Mouse (Mus musculus) forebrain, postnatal 0 days (tissue): ENCODE measurements around the gene Rnf181. TPM values are rescaled to one million over a fixed set of nuclear protein-coding genes. Genes with fewer than 3 reads are reported as not detected.

Experiments used
- ATAC-seq: fragments of 200-750 bp; cut with Nextera tagmentation; 2 replicates; pipeline ENCODE4 v1.8.0; 2017; ENCODE audit warnings: mild to moderate bottlenecking, moderate library complexity
- DNase-seq: peaks from one replicate; pipeline ENCODE4 v3.0.0-alpha.2; 2015
- H3K27ac ChIP-seq: fragments of 300-500 bp; sonication (generic); 2 replicates; pipeline ENCODE4 v1.5.1; 2014; ENCODE audit warnings: low read depth, mild to moderate bottlenecking, antibody characterized with exemption, low read length, moderate library complexity, mixed read lengths
- H3K27me3 ChIP-seq: fragments of 300-500 bp; sonication (generic); 2 replicates; pipeline ENCODE4 v1.6.1; 2014; ENCODE audit warnings: mild to moderate bottlenecking, low read length, mixed read lengths; ENCODE audit not compliant: insufficient read depth
- H3K36me3 ChIP-seq: fragments of 300-500 bp; sonication (generic); 2 replicates; pipeline ENCODE4 v1.6.1; 2014; ENCODE audit warnings: mild to moderate bottlenecking, moderate library complexity; ENCODE audit not compliant: insufficient read depth
- H3K4me1 ChIP-seq: fragments of 300-500 bp; sonication (generic); 2 replicates; pipeline ENCODE4 v1.6.1; 2014; ENCODE audit warnings: antibody characterized with exemption; ENCODE audit not compliant: insufficient read depth
- H3K4me2 ChIP-seq: fragments of 300-500 bp; sonication (generic); 2 replicates; pipeline ENCODE4 v1.6.1; 2014; ENCODE audit warnings: low read depth, mild to moderate bottlenecking, moderate library complexity
- H3K4me3 ChIP-seq: fragments of 300-500 bp; sonication (generic); 2 replicates; pipeline ENCODE4 v1.5.1; 2014; ENCODE audit warnings: low read depth, low read length, mixed read lengths
- H3K9ac ChIP-seq: fragments of 300-500 bp; sonication (generic); 2 replicates; pipeline ENCODE4 v1.6.1; 2014; ENCODE audit warnings: mild to moderate bottlenecking
- H3K9me3 ChIP-seq: fragments of 300-500 bp; sonication (generic); 2 replicates; pipeline ENCODE4 v1.6.1; 2016; ENCODE audit warnings: low read length
- CTCF ChIP-seq: sonication (generic); IDR thresholded peaks from 2 replicates; pipeline ENCODE4 v1.5.1; 2016; ENCODE audit warnings: antibody characterized with exemption, control low read depth, low read depth
- WGBS: fragments of 180-500 bp; shearing (Covaris S2); extraction: QIAGEN DNeasy Blood & Tissue Kit; methylation state at CpG from one replicate; pipeline ENCODE4 v1.1.7; 2014; 5-methylcytosine and 5-hydroxymethylcytosine counted together
- polyA plus RNA-seq: library from polyadenylated mRNA; unstranded; fragments of >200 nt; fragmentation: Nextera tagmentation; extraction: Ambion mirVana; gene quantifications from 2 replicates; pipeline ENCODE4 v1.2.1, GENCODE M21; 2015
- total RNA-seq: library from RNA; depleted of rRNA; stranded (reverse); fragments of >200 nt; gene quantifications from 2 replicates; pipeline ENCODE4 v1.2.3, GENCODE M21; 2014

Gene Rnf181
- total and polyA plus RNA-seq, 2 experiments from 2014 or later: 76.3 to 117 TPM

- DNase-seq (no peak), ATAC-seq (no peak)
- H3K9me3 ChIP-seq: no peaks in the 10 kb centered on the region
- no peaks in the 10 kb centered on the region for H3K36me3 ChIP-seq
- no peak overlapping the region for H3K27ac ChIP-seq
- no peak overlapping the region for H3K9ac ChIP-seq
- 0 out of 2 replicates have a peak, but pooled peaks cover 4% of the 10 kb centered on the region for H3K4me1 ChIP-seq
- WGBS: 90% methylated on average over 2 of the region's 2 CpGs
- H3K27me3 ChIP-seq: no peaks in the 10 kb centered on the region; the same call in 1 of the 2 replicates
- no peak overlapping the region for H3K4me2 ChIP-seq
- no peak overlapping the region for H3K4me3 ChIP-seq
- TF ChIP-seq CTCF: no peak
These were observed 19.8 kb upstream of the Rnf181 start for GRCm38 (mm10) chr6:72386561-72386960.

GRCm38 (mm10) chr6:72385258-72385657 is 18.5 kb upstream of the Rnf181 start:
- ATAC-seq: no peak
- WGBS: 90% methylated on average over 4 of the region's 4 CpGs
- H3K27me3 ChIP-seq: no peaks in the 10 kb centered on the region; the same call in 1 of the 2 replicates
- H3K4me1 ChIP-seq: no peaks in the 10 kb centered on the region
- H3K4me3 ChIP-seq: no peak overlapping the region
- no peaks in the 10 kb centered on the region for H3K9me3 ChIP-seq
- no peak overlapping the region for H3K4me2 ChIP-seq
- no peak overlapping the region for H3K9ac ChIP-seq
- no peaks in the 10 kb centered on the region for H3K36me3 ChIP-seq
- no peak overlapping the region for H3K27ac ChIP-seq
- no peak for DNase-seq
- no peak for TF ChIP-seq CTCF

GRCm38 (mm10) chr6:72383952-72384351 is 17.2 kb upstream of the Rnf181 start:
- no peak for TF ChIP-seq CTCF
- WGBS: 96% methylated on average over 7 of the region's 7 CpGs
- ATAC-seq (no peak), DNase-seq (no peak)
- Histone ChIP-seq H3K36me3 (no peaks in the 10 kb centered on the region), H3K9me3 (no peaks in the 10 kb centered on the region), H3K4me2 (no peak overlapping the region), H3K27ac (no peak overlapping the region), H3K27me3 (no peaks in the 10 kb centered on the region), H3K4me3 (no peak overlapping the region), H3K9ac (no peak overlapping the region), H3K4me1 (no peaks in the 10 kb centered on the region)

- Histone ChIP-seq H3K27ac (no peak overlapping the region), H3K9me3 (no peaks in the 10 kb centered on the region), H3K4me2 (no peak overlapping the region), H3K4me1 (no peaks in the 10 kb centered on the region), H3K36me3 (no peaks in the 10 kb centered on the region), H3K27me3 (no peaks in the 10 kb centered on the region), H3K4me3 (no peak overlapping the region), H3K9ac (no peak overlapping the region)
- ATAC-seq: no peak
- WGBS: 84% methylated on average over 6 of the region's 6 CpGs
- TF ChIP-seq CTCF: no peak
- DNase-seq: no peak
These were observed 16.5 kb upstream of the Rnf181 start for GRCm38 (mm10) chr6:72383142-72383820.

GRCm38 (mm10) chr6:72382494-72382893 is 15.7 kb upstream of the Rnf181 start:
- Histone ChIP-seq H3K9me3 (no peaks in the 10 kb centered on the region), H3K36me3 (no peaks in the 10 kb centered on the region), H3K9ac (no peak overlapping the region), H3K27me3 (no peaks in the 10 kb centered on the region), H3K4me3 (no peak overlapping the region), H3K4me2 (no peak overlapping the region), H3K4me1 (no peaks in the 10 kb centered on the region), H3K27ac (no peak overlapping the region)
- no peak for DNase-seq
- no peak for TF ChIP-seq CTCF
- WGBS: 83% methylated on average over 6 of the region's 6 CpGs
- ATAC-seq: no peak

- Histone ChIP-seq H3K4me3 (peak within 1 kb of the TSS; percentile 34), H3K9me3 (no peaks in the 10 kb centered on the region), H3K4me2 (peak within 1 kb of the TSS; percentile 49), H3K27me3 (no peaks in the 10 kb centered on the region), H3K4me1 (no peaks in the 10 kb centered on the region), H3K9ac (peak within 1 kb of the TSS; percentile 14; the same call in 1 of the 2 replicates), H3K27ac (no peak within 1 kb of the TSS), H3K36me3 (no peaks in the 10 kb centered on the region)
- DNase-seq (no peak), ATAC-seq (peak; percentile 61)
- WGBS: 2% methylated on average over 47 of the region's 49 CpGs
- peak; percentile 34 for TF ChIP-seq CTCF
These were observed 13.5 kb upstream of the Rnf181 start, which contains the start of gene Vamp5 for GRCm38 (mm10) chr6:72380131-72380770. Gene Vamp5, minus strand, starts transcription at chr6:72380468.

GRCm38 (mm10) chr6:72379377-72380130 is 12.8 kb upstream of the Rnf181 start:
- WGBS: 48% methylated on average over 7 of the region's 7 CpGs
- no peak for ATAC-seq
- H3K9me3 ChIP-seq: no peaks in the 10 kb centered on the region

More at GRCm38 (mm10) chr6:72379377-72380130, 12.8 kb upstream of the Rnf181 start:
- Histone ChIP-seq H3K4me1 (no peaks in the 10 kb centered on the region), H3K4me3 (peak overlapping the region; percentile 34), H3K27ac (no peak overlapping the region), H3K27me3 (no peaks in the 10 kb centered on the region), H3K4me2 (peak overlapping the region; percentile 49), H3K9ac (0 out of 2 replicates have a peak overlapping the region, but pooled peaks have one; percentile 14), H3K36me3 (no peaks in the 10 kb centered on the region)
- no peak for TF ChIP-seq CTCF
- DNase-seq: no peak
